Mouse (Mus musculus) MEL (cell line): Measurements from ENCODE around the gene Sorbs1.

Experiments
- BHLHE40 ChIP-seq: IDR thresholded peaks from 2 replicates; pipeline ENCODE4 v1.6.1; 2012; ENCODE audit warnings: low read depth, mild to moderate bottlenecking, inconsistent platforms, low read length, improper control_type of control experiment, borderline replicate concordance
- CTCF ChIP-seq, 3 experiments: IDR thresholded peaks in 2 of 3; conservative IDR thresholded peaks in 1 of 3; 2 replicates each; pipeline ENCODE4 v1.5.1; 2011 to 2012; ENCODE audit warnings: low read length in 3 of 3, low read depth in 2 of 3, mild to moderate bottlenecking in 2 of 3, improper control_type of control experiment in 1 of 3, inconsistent platforms in 1 of 3, mixed read lengths in 1 of 3, moderate library complexity in 1 of 3; ENCODE audit not compliant: control insufficient read depth in 1 of 3, insufficient read depth in 1 of 3, poor library complexity in 1 of 3, severe bottlenecking in 1 of 3
- ELF1 ChIP-seq: IDR thresholded peaks from 2 replicates; pipeline ENCODE4 v1.6.1; 2014; ENCODE audit warnings: low read depth, mild to moderate bottlenecking, inconsistent platforms, low read length, improper control_type of control experiment, moderate library complexity
- KAT2A ChIP-seq: conservative IDR thresholded peaks from 2 replicates; pipeline ENCODE4 v1.6.1; 2012; ENCODE audit warnings: low read depth, low read length, improper control_type of control experiment, inconsistent platforms
- MAX ChIP-seq: IDR thresholded peaks from 2 replicates; pipeline ENCODE4 v1.6.1; 2011; ENCODE audit warnings: low read length, improper control_type of control experiment

- TF ChIP-seq BHLHE40 (no peak), CTCF (IDR thresholded peaks at IDR 0.05 in 2 of 3, conservative IDR thresholded peaks at IDR 0.05 in 1 of 3; ENCODE audit: control insufficient read depth in 1 of 3, insufficient read depth in 1 of 3, low read depth in 2 of 3, low read length in 3 of 3, poor library complexity in 1 of 3, severe bottlenecking in 1 of 3) (peak; percentile 38 to 57 (median 47); a peak in 5 of 6 replicates), KAT2A (no peak), ELF1 (no peak), MAX (no peak)
These were observed 150.1 kb downstream of the Sorbs1 start for GRCm38 (mm10) chr19:40363447-40363846.
